Mouse (Mus musculus) layer of hippocampus, adult 11-12 months (tissue): ENCODE measurements at regions not wholly inside any gene's neighbourhood (a gene's known extent, or its start where the extent isn't known, plus 50 kb on each side); places are given as distances from the start of the nearest gene placed in this dataset.
"Not testable (repeated sequence)": the region's sequence is repeated elsewhere in the genome, so short reads cannot be mapped to it uniquely, and the experiment has no call there.

Experiments
- DNase-seq: peaks from one replicate; pipeline ENCODE4 v3.0.0; 2022; ENCODE audit warnings: low spot score

DNA sequence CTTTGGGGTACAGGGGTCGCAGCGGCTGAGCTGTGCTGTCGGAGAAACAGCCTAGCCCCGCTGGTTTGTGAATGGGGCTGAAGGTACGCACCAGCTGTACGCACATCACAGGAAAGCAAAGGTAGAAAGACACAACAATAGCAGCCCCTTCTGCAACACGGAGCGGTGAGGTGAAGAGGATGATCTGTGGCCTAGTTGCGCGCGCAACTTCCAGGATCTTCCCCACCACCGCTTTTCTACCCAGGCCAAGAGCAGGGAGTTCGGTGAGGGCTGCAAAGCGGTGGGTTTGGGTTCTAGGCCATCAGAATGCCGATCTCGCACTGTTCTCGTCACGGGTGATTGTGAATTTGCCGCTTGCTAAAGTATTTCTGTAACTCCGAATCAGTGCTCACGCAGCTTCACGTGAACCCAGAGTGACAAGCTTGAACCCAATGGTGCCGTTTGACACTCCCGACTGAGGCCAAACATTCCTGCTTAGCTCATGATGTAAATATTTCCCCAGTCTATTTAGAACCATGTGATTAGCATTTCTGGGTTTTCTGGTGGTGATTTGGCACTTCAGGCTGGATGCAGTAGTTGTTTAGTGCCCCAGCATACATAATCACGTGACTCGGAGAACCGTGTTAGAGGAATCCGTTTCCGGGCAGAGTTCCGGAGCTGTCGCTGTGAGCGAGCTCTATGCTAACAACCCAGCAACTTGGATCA lies 54.7 kb downstream of the Cryaa start:
- DNase-seq, result no peak

GRCm38 (mm10) chr17:31734521-31734920 lies 56.9 kb downstream of the Cryaa start:
- no peak for DNase-seq

DNA sequence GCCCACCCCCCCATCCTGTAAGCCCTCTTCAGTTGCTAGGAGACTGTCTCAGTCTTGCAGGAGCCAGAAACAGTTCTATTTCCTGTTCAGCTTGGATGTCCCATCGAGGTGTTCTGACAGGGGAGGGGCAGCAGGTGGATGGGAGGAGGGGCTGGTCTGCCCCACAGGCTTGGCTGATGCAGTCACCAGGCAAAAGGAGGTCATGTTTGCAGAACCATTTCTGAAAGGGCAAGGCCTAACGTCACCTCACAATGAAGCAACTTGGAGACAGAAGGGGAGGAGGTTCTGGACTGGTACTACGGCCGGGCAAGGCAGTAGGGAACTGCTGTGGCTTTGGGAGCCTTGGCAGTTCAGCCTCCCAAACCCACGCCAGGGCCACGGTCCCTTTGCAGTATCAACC lies 59.1 kb downstream of the Cryaa start:
- no peak for DNase-seq

DNA sequence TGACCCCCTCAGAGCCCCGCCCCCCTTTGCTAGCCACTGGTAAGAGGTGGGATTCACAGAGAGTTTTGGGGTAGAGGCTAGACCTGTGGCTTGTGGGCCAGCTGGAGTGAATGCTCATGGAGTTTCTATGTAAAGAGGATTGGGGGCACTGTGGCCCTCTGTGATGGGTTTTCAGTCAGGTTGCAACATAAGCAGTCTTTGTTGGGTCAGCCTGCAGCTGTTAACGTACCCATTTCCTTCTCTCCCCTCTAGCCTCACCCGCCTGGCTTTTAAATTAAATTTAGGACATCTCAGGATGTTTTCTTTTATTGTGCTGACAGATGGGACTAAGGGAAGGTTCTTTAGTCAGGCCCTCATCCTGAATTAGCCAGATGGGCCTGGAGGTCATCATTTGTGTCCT lies 60.6 kb downstream of the Cryaa start:
- no peak for DNase-seq

DNA sequence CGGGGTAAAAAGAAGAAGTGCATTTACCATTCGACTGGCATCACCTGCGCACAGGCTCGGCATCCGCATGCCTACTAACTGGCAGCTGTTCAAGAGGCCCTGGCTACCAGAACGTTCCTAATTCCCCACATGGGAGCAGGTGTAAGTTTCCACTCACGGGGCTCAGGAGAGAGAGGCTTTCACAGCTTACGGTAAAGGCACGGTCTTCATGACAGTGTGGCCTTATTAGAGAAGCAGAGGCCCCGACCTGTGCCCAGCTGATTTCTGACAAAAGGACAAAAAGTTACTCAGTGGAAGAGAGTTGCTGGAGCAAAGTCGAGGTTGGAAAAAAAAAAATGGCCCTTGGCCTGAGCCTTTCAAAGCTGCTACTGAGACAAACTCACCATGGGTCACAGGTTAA lies 62.0 kb downstream of the Cryaa start:
- no peak for DNase-seq

DNA sequence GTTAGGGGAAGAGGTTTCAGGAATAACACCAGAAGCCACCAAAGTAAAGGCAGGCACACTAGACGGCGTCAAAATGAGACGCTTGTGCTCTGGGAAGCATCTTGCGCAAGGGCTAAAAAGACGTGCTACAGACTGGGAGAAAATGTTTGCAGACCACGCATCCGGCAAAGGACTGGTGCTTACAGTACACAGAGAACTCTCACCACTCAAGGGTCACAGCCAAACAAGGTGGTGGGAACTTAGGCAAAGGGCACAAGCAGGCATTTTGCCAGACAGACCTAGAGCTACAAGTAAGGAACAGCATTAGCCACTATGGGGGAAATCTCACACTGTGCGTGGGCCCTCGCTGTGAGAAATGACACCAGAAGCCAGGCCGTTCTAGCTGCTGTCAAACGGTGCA lies 62.5 kb downstream of the Cryaa start:
- DNase-seq, result no peak

DNA sequence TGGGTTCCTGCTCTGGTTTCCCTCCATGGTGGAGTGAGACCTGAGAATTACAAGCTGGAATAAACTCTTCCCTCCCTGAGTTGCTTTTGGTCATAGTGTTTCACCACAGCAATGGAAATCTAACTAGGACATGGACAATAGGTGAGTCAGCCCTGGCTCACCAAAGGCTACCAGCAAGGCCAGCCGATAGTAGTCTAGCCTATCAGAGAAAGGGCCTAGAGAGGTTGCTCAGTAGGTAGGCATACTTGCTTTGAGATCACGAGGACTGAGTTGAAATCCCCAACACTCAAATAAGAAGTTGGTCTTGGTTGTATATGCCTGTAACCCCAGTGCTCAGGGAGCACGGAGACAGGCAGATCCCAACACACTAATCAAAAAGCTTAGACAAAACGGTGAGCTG lies 66.0 kb downstream of the Cryaa start:
- no peak for DNase-seq

DNA sequence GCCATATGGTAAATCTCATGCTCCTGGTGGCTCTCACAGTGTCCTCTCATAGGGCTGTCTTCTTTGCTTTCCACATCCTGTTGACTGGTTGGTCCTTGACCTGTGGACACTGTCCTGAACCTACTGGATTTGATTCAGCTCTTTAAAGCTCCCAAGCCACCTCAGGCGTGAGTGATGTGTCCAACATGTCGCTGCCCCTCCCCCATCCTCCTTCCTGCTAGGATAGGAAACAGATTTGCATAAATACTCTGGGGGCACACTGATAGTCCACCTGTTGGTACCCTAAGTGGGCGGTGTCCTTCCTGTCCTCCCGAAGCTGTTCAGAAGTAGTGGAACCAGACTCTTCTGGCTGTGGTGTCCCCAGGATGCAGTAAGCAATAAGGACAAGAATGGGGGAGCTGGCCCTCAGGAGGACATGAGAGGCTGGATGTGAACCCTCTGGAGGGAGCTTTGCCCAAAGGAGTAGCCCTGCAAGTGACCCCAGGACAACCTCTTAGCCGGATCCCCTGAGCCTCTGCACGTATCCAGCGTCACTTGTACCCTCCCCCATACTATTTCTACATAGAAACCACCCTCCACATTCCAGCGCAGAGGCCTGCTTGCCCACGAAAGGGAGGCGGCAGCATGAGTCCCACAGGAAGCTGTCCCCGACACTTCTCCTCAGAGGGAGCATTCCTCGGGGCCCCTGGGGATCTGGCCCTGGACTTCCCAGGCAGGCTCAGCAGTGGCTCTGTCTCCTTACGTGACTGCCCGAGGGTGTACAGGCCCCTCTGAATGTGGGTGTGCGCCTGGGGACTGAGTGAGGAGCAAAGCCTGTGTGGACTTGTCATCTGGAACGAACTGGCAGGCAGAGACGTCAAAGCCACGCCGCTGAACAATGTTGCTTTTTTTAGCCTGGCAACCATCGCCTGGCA lies 68.8 kb downstream of the Cryaa start:
- peak; percentile 12 for DNase-seq

- no peak for DNase-seq
Observed at GRCm38 (mm10) chr17:31747563-31747962, 70.0 kb downstream of the Cryaa start.

DNA sequence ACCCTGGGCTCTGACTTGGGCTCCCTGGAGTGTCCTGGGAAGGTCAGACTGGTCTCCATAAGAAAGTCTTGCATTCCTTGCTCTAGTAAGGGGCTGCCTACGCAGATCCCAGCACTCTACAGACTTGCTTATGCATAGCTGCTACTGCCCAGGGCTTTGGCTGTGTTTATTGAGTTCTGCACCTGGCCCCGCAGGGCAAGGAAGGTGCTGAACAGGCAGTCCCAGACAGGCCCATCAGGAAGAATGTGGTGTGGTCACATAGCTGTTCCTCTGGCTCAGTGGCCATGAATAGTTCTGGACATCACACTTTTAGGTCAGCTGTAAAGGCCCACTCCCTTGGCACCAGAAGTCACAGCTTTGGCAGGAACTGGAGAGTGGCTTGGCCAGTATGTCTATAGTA lies 70.6 kb downstream of the Cryaa start:
- no peak for DNase-seq

GRCm38 (mm10) chr17:31748971-31749370 lies 71.4 kb downstream of the Cryaa start:
- no peak for DNase-seq

DNA sequence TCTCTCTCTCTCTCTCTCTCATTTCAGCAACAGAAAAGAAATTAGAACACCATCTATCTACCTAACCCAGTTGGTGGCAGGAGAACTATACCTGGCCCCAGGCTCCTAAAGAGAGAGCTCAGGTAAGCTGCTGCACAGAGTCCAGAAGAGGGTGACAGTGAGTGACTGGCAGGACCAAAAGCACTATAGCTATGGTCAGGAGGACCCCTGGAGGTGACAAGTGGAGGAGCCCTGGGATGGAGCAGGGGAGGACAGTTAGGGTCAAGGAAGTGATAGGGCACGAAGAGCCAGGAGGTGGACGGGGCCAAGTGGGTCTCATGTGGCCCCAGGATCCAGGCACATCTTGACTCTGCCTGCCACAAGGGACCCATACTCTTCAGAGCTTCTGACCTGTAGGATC lies 73.7 kb downstream of the Cryaa start:
- no peak for DNase-seq

DNA sequence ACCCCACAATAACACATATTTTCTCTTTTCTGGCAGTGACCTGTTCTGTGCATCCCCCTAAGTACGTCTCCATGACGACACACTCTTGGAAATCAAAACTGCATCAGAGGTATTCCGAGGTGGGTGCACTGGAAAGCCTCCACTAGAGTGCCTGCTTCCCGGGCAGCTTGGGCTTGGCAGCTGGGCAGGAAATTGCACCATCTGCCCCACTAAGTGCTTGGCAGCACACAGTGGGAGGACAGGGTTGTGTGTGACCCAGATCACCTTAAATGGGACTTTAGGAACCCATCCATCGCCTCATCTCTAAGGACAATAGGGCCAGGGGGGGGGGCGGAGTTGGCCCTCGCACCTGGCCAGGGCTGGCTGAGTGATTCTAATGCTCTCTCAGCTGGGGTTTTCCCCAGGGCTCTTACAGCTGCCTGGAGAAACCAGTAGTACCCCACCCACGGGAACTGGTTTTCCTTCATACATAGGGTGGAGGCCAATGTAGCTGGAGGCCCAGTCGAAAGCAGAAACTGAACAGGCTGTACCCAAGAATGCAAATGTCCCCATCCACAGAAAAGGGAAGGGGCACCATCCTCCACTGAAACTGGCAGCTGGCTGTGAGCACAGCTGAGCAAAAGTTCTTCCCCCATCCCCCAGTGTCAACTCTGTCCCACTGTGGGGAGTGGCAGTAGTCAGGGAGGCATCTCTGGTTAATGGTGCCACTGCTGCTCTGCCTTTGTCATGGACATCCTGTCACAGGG lies 75.7 kb downstream of the Cryaa start:
- DNase-seq, result peak; percentile 14

- no peak for DNase-seq
Observed at GRCm38 (mm10) chr17:31753859-31754229, 76.2 kb downstream of the Cryaa start.

DNA sequence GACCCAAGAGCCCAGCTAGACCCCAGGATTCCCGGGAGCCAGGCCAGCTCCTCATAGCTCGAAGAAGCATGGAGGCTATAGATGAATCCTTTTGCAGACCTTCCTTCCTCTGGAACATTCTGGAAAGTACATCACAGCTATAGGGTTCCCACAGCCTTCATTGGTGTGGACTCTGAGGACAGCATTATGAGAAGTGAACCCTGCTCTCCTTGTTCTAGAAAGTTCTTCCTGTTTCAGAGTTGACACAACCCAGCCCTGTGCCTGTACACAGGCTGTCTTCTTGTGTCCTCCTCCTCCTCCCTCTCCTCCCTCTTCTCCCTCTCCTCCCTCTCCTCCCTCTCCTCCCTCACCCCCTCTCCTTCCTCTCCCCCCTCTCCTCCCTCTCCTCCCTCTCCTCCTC lies 82.9 kb downstream of the Cryaa start:
- DNase-seq, result no peak

DNA sequence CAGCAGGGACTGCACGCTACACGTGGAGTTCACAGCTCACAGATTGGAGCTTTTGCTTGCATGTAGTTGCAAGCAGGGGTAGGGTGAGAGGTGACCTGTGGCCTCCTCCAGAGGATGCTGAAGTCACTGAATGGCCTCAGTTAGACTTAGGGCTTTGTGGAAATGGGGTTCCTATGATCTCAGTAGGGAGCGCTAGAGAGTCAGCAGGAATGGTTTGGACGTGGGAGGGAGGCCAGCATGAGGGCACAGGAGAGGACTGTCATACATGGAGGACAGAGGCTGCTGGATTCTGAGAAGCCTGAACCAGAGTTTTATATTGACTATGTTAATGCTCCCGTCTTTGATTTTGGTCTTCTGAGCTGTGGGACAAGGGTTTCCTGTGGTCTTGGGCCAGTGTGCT lies 85.5 kb downstream of the Cryaa start:
- no peak for DNase-seq

GRCm38 (mm10) chr17:31766779-31767697 lies 88.6 kb downstream of the Sik1 start:
- DNase-seq, result peak; percentile 83

- no peak for DNase-seq
Observed at GRCm38 (mm10) chr17:31772201-31772820, 83.3 kb downstream of the Sik1 start.

DNA sequence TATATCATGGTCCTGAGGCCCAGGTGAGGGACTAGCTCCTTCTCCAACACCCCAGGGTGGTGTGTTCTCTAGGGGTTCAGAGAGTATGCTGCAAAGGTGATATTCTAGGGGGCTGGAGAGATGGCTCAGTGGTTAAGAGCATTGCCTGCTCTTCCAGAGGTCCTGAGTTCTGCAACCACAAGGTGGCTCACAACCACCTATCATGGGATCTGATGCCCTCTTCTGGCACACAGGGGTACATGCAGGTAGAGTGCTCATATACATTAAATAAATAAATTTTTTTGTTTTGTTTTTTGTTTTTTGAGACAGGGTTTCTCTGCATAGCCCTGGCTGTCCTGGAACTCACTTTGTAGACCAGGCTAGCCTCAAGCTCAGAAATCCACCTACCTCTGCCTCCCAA lies 81.7 kb downstream of the Sik1 start:
- not testable (repeated sequence) for DNase-seq

GRCm38 (mm10) chr17:31775037-31775436 lies 80.6 kb downstream of the Sik1 start:
- no peak for DNase-seq

GRCm38 (mm10) chr17:31775966-31776365 lies 79.6 kb downstream of the Sik1 start:
- DNase-seq, result no peak
